Mouse (Mus musculus): ENCODE results near the gene P3h3. TPM values are rescaled to one million over a fixed set of nuclear protein-coding genes. Genes with fewer than 3 reads are reported as not detected.
A peak's percentile ranks its signal among the peaks of the same experiment; 100 is the strongest.

Gene P3h3
- polyA plus RNA-seq, 1 experiment from 2014 or later = 16.4 TPM

DNA sequence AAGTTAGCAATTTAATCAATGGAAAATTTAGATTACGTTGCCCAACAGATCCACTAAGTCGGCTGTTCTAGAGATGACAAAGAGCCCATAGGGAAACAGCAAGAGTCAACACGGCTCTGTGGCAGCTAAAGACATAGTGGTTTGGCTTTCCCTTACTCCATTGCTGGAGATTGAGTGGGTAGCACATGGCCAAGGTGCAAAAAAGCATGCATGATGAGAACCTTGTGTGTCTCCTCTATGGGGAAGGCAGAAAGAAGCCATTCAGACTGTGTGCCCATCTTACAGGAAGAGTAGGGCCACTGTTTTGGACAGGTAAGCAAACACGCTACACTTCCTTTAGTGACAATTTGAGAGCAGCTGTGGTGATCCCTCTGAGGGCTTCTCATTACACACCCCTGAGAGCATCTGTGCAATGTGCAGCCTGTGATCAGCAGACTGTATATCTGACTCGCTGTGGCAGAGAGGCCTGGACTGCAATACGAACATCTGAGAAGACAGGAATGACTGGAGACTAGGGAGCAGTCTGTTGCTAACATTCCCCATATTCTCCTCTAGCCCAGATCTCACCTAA lies 31.1 kb upstream of the P3h3 start:
- ATAC-seq (ENCODE audit: low FRiP score) = no peak
- no peak overlapping the region for H3K9ac ChIP-seq
- no peaks in the 10 kb centered on the region for H3K36me3 ChIP-seq
- H3K27ac ChIP-seq = no peak overlapping the region
- no peaks in the 10 kb centered on the region for H3K27me3 ChIP-seq
- H3K9me3 ChIP-seq = no peaks in the 10 kb centered on the region
- 91% methylated on average over 6 of the region's 6 CpGs for WGBS
- H3K4me1 ChIP-seq (replicated peaks) = 0 out of 2 replicates have a peak, but pooled peaks cover 5% of the 10 kb centered on the region
- H3K4me3 ChIP-seq = no peak overlapping the region
- no peak overlapping the region for H3K4me2 ChIP-seq

DNA sequence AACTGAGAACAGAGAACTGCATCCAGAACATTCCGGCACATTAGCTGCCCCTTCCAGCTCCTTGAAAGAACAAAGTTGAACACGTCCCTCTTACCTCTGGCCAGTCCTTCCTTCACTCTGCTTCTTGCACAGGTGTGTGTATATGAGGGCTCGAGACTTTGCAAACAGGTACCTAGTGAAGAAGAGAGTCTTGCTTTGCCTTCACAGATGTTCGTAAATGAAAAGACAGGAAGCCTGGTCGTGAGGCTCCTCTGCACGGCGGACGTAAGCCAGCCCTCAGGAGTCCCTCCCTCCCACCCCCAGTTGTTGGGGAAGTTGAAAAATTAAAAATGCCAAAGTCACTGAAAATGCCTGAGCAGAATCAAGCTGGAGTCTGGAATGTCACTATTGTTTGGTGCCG lies 30.4 kb upstream of the P3h3 start, which contains the start of gene Cd4:
TSS of gene Cd4 (minus strand) at position 236 of the 400 bp plus-strand sequence.
- Histone ChIP-seq H3K27ac (no peak within 1 kb of the TSS), H3K9ac (no peak within 1 kb of the TSS), H3K36me3 (no peaks in the 10 kb centered on the region), H3K9me3 (no peaks in the 10 kb centered on the region), H3K27me3 (no peaks in the 10 kb centered on the region), H3K4me3 (no peak within 1 kb of the TSS), H3K4me2 (no peak within 1 kb of the TSS), H3K4me1 (replicated peaks) (0 out of 2 replicates have a peak, but pooled peaks cover 5% of the 10 kb centered on the region)
- no peak for ATAC-seq (ENCODE audit: low FRiP score)
- 91% methylated on average over 9 of the region's 9 CpGs for WGBS

DNA sequence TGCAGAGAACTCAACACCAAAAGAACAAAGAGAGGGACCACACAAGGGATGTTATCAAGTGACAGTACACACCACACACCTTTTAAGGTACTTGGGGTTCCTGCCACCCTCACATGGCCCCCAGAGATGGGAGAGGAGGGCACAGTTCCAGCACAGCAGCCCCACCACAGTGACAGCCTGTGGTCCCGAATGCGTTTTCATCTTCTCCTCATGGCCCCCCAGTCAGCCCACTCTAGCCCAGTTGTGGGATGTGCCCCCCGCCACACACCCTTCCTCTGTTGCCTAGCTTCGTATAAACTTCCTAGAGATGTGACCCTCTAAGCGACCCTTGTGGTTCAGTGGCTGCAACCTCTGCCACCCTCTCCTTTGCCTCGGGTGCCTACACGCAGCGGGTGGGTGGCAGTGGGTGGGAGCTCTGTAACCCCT lies 28.4 kb upstream of the P3h3 start:
- Histone ChIP-seq H3K27me3 (no peaks in the 10 kb centered on the region), H3K27ac (no peak overlapping the region), H3K4me2 (no peak overlapping the region), H3K9me3 (no peaks in the 10 kb centered on the region), H3K36me3 (no peaks in the 10 kb centered on the region), H3K4me3 (no peak overlapping the region), H3K9ac (no peak overlapping the region), H3K4me1 (replicated peaks) (0 out of 2 replicates have a peak, but pooled peaks cover 5% of the 10 kb centered on the region)
- 95% methylated on average over 8 of the region's 8 CpGs for WGBS
- ATAC-seq (ENCODE audit: low FRiP score) = no peak

DNA sequence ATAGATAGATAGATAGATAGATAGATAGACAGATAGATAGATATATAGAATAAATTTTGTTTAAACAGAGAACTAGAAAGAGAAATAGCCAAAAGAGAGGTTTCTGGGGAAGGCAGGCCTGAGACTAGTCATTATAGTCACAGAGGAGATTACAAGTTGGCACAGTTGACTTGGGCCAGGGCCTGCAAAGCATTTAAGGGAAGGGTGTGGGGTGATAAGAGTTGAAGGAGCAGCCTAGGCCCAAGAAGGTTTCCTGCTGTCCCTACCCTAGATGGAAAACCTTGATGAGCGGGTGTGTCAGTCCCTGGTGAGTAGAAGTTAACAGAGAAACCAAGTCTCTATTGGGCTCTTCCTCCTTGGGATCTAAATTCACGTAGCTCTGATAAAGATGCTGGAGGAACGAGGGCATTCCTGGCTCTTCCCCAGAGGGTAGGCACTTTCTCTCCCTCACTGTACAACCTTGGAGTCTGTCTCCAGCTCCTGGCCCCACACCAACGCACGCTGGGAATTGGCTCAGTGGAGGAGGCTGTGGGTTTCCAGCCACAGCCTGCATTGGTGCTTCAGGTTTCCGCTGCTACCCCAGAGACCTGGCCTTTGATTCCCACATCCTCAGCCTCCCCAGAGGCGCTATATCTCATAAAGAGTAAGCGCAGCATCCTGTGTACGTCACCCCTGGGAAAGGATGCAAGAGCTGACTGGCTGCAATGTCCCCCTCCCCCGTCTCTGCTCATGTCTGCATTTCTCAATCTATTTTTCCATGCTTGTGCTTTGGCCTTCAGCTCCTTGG lies 27.4 kb upstream of the P3h3 start:
- Histone ChIP-seq H3K4me3 (no peak overlapping the region), H3K36me3 (no peaks in the 10 kb centered on the region), H3K9me3 (no peaks in the 10 kb centered on the region), H3K27me3 (no peaks in the 10 kb centered on the region), H3K9ac (no peak overlapping the region), H3K4me1 (replicated peaks) (0 out of 2 replicates have a peak, but pooled peaks cover 5% of the 10 kb centered on the region), H3K4me2 (no peak overlapping the region), H3K27ac (no peak overlapping the region)
- no peak for ATAC-seq (ENCODE audit: low FRiP score)
- WGBS = 76% methylated on average over 10 of the region's 10 CpGs

DNA sequence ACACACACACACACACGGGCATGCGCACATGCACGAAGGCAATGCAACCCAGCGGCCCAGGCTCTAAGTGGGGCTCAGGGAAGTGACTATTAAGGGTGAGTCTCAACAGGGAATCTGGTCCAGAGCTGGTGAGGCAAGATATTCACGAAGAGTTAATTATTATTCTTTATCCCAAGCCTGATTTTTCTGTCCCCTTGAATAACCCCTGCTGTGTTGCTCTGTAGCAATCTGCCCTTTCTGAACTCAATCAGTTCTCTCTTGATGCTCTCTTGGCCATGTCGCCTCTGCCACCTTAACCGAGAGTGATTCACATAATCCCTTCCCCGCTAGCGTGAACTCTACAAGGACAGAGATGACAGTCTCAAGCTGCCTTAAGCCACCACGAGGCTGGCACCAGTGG lies 25.8 kb upstream of the P3h3 start:
- Histone ChIP-seq H3K27ac (no peak overlapping the region), H3K27me3 (no peaks in the 10 kb centered on the region), H3K9me3 (no peaks in the 10 kb centered on the region), H3K4me2 (no peak overlapping the region), H3K4me1 (replicated peaks) (0 out of 2 replicates have a peak, but pooled peaks cover 5% of the 10 kb centered on the region), H3K36me3 (no peaks in the 10 kb centered on the region), H3K9ac (no peak overlapping the region), H3K4me3 (no peak overlapping the region)
- 71% methylated on average over 10 of the region's 10 CpGs for WGBS
- ATAC-seq (ENCODE audit: low FRiP score) = no peak

DNA sequence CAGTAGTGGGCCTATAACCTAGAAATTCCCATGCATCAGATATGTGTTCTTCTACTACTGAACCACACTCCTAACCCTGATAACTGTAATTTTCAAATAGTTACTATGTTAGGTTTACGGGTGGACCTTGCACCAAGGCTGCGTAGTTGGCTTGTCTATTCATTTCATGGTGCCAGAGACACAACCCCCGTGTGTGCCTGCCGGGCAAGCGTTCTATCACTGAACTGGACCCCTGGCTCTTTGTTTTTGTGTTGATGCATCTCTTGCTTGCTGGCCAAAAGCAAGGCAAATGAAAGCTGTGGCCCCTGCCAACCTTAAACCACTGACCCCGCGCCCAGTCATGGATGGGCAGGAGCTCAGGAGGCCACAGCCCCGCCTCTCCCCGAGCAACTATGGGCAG lies 24.3 kb upstream of the P3h3 start:
- Histone ChIP-seq H3K4me3 (no peak overlapping the region), H3K9ac (no peak overlapping the region), H3K27me3 (no peaks in the 10 kb centered on the region), H3K4me1 (replicated peaks) (0 out of 2 replicates have a peak, but pooled peaks cover 5% of the 10 kb centered on the region), H3K27ac (no peak overlapping the region), H3K36me3 (no peaks in the 10 kb centered on the region), H3K9me3 (no peaks in the 10 kb centered on the region), H3K4me2 (no peak overlapping the region)
- no peak for ATAC-seq (ENCODE audit: low FRiP score)
- 97% methylated on average over 9 of the region's 9 CpGs for WGBS

DNA sequence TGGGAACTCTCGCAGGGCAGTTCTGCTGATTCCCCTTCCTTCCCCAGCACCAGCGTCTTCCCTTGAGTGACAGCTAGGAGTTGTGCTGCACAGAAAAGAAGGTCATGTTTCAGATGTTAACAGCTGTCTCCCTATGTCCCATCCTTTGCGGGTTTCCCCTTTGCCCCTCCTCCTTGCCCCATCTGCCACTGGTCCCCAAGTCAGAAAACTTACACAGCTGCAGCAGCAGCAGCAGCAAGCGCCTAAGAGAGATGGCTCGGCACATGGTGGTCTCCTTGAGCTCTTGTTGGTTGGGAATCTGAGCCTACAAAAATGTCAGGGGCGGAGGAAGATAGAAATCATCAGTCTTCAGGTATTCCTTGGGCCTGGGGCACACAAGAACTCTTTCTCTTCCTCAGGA lies 21.8 kb upstream of the P3h3 start:
- Histone ChIP-seq H3K27me3 (0 out of 2 replicates have a peak, but pooled peaks cover 5% of the 10 kb centered on the region), H3K27ac (no peak overlapping the region), H3K36me3 (no peaks in the 10 kb centered on the region), H3K4me1 (replicated peaks) (no peaks in the 10 kb centered on the region), H3K9ac (no peak overlapping the region), H3K4me3 (no peak overlapping the region), H3K9me3 (no peaks in the 10 kb centered on the region), H3K4me2 (no peak overlapping the region)
- 63% methylated on average over 6 of the region's 6 CpGs for WGBS
- no peak for ATAC-seq (ENCODE audit: low FRiP score)

DNA sequence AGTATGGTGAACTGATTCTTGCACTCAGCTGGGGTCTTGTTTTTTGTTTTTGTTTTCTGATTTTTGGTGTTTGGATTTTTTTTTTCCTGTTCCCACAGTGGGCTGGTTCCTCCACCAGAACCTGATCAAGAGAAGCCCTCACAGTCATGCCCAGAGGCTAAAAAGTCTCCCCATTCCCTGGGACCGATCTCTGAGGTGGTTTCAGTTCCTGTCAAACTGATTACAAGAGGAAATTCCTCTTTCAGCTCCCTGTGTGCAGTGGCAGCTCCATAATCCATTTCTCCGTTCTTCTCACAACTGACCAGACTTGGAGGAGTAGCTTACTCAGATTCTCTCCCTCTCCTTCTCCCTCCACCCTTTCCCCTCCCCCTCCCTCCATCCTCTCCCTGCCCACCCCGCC lies 16.8 kb upstream of the P3h3 start:
- H3K4me3 ChIP-seq = no peak overlapping the region
- 51% methylated on average over 2 of the region's 3 CpGs for WGBS
- no peak overlapping the region for H3K9ac ChIP-seq
- H3K4me1 ChIP-seq (replicated peaks) = no peaks in the 10 kb centered on the region
- H3K36me3 ChIP-seq = no peaks in the 10 kb centered on the region
- H3K9me3 ChIP-seq = no peaks in the 10 kb centered on the region
- no peak overlapping the region for H3K4me2 ChIP-seq
- ATAC-seq (ENCODE audit: low FRiP score) = no peak
- 0 out of 2 replicates have a peak, but pooled peaks cover 5% of the 10 kb centered on the region for H3K27me3 ChIP-seq
- no peak overlapping the region for H3K27ac ChIP-seq

DNA sequence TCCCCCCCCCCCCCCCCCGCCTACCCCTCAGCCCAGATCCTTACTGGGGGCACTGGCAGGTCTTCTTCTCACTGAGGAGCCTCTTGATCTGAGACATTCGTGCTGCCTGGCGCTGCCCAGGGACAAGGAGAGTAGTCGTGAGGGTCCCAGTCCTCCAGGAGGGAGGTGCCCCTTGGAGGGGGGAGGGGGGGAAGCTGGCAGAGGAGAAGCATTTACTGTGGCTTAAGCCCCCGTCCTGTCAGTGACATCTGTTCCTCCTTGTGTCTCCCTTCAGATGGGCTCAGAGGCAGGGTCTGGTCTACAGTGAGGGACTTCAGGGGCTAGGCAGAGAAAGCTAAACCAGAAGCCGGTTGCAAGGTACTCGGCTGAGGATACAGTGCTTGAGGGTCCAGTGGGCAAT lies 9.0 kb upstream of the P3h3 start:
- WGBS = 65% methylated on average over 6 of the region's 7 CpGs
- H3K9me3 ChIP-seq = no peaks in the 10 kb centered on the region
- H3K4me2 ChIP-seq = no peak overlapping the region
- H3K4me1 ChIP-seq (replicated peaks) = peaks cover 49% of the 10 kb centered on the region
- H3K27me3 ChIP-seq = peaks cover 4% of the 10 kb centered on the region; the same call in 1 of the 2 replicates
- no peaks in the 10 kb centered on the region for H3K36me3 ChIP-seq
- H3K9ac ChIP-seq = peak overlapping the region; percentile 51; the same call in 1 of the 2 replicates
- ATAC-seq (ENCODE audit: low FRiP score) = no peak
- no peak overlapping the region for H3K4me3 ChIP-seq
- H3K27ac ChIP-seq = no peak overlapping the region

DNA sequence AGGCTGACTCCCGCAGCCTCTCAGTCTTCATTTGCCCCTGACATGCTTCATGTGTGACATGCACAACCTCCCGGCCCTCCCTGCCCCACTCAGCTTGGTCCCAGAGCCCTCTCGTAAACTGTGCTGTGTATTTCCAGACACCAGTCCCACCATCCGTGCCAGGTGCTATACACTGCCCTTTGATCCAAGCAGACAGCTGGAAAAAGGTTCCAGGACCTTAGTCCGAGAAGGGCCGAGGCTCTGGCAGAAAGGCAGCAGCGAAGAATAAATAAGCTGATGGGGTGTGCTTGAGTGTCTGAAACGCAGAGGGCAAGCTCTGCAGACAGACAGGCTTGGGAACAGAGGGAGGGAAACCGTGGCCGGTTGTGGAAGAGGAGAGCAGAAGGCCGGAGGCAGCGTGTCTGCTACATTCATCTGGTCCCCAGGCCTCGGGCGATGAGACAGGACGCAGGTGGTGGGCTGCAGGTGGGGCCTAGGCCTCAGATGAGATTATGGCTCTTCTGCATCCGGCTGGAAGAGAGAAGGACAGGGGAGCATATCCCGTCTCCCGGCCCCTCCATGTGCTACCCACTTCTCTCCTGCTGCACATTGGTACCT lies 8.3 kb upstream of the P3h3 start:
- Histone ChIP-seq H3K36me3 (peaks cover 5% of the 10 kb centered on the region), H3K9me3 (no peaks in the 10 kb centered on the region), H3K27me3 (peaks cover 4% of the 10 kb centered on the region; the same call in 1 of the 2 replicates), H3K9ac (peak overlapping the region; percentile 51), H3K27ac (peak overlapping the region; percentile 70), H3K4me2 (no peak overlapping the region), H3K4me1 (replicated peaks) (peaks cover 56% of the 10 kb centered on the region), H3K4me3 (no peak overlapping the region)
- no peak for ATAC-seq (ENCODE audit: low FRiP score)
- 41% methylated on average over 18 of the region's 18 CpGs for WGBS

DNA sequence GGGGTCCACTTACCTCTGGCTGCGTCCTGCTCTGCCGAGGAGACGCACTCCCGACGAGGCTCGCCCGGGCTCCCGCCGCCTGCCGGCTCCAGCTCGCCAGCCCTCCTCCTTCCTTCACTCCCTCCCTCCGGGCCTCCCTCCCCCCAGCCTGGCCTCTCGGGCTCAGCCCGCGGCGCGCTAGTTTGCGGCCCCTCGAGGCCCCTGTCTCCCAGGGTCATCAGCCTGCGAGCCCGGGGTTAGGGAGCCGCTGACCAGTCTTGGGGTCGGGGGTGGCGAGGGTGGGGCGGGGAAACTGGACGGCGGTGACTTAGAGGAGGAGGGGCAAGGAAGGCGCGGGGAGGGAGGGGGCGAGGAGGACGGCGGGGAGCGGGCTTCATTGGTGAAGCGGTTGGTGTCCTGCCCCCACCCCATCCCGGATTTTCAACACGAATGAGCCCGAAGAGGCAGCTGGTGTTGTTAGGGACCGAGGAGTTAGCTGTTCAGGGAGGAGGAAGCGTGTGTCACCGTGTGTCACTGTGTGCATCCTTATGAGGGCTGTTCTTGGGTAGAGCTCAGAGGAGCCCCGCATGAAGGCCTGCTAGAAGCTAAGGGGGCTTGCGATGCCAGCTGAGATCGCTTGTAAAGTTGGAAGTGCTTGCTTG lies 6.2 kb upstream of the P3h3 start, which contains the start of gene Gpr162:
TSS of gene Gpr162 (minus strand) at position 326 of the 641 bp plus-strand sequence.
- Histone ChIP-seq H3K9me3 (no peaks in the 10 kb centered on the region), H3K4me2 (peak within 1 kb of the TSS; percentile 73), H3K27ac (peak within 1 kb of the TSS; percentile 95), H3K4me3 (peak within 1 kb of the TSS; percentile 67), H3K9ac (peak within 1 kb of the TSS; percentile 89), H3K4me1 (replicated peaks) (peaks cover 77% of the 10 kb centered on the region), H3K27me3 (peaks cover 4% of the 10 kb centered on the region), H3K36me3 (peaks cover 11% of the 10 kb centered on the region)
- WGBS = under 1% methylated on average over 37 of the region's 43 CpGs
- ATAC-seq (ENCODE audit: low FRiP score) = peak; percentile 64

DNA sequence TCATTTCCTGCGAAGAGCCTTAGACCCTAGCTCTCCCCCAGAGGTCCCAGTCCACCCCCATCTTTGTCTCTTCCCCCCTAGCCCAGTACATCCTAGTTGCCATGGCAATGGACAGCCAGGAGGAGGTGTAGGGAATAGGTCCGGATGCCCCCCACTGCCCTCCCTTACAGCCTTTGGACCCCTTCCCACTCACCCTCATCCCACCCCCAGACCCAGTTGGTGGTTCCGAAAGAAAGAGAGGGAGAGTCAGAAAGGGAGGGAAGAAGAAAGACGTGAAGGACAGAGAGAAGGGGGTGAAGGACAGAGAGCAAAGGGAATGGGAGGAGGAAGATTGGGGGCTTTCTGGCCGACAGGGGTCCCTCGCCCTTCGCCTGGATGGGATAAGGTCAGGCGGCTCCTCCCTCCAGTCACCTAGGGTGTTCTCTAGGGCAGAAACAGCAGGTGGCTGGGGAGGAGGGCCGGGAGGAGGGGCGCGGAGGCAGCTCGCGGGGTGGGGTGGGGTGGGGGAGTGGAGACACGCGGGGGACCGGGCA lies 5.6 kb upstream of the P3h3 start:
- H3K4me1 ChIP-seq (replicated peaks) = peaks cover 83% of the 10 kb centered on the region
- ATAC-seq (ENCODE audit: low FRiP score) = peak; percentile 30
- WGBS = 0% methylated on average over 11 of the region's 16 CpGs
- peak overlapping the region; percentile 73 for H3K4me2 ChIP-seq
- H3K9me3 ChIP-seq = no peaks in the 10 kb centered on the region
- H3K27me3 ChIP-seq = peaks cover 4% of the 10 kb centered on the region
- H3K27ac ChIP-seq = peak overlapping the region; percentile 95
- peak overlapping the region; percentile 67 for H3K4me3 ChIP-seq
- peaks cover 11% of the 10 kb centered on the region for H3K36me3 ChIP-seq
- H3K9ac ChIP-seq = peak overlapping the region; percentile 89
